Mouse (Mus musculus) embryonic facial prominence, embryonic 14.5 days (tissue): ENCODE data around the gene Fbxo17. TPM values are rescaled to one million over a fixed set of nuclear protein-coding genes. Genes with fewer than 3 reads are reported as not detected.
"Not testable (repeated sequence)": the region's sequence is repeated elsewhere in the genome, so short reads cannot be mapped to it uniquely, and the experiment has no call there.

ENCODE experiments used
- ATAC-seq: fragments of 200-750 bp; cut with Nextera tagmentation; 2 replicates; pipeline ENCODE4 v1.8.0; 2017; ENCODE audit warnings: low read depth, moderate number of reproducible peaks, moderate TSS enrichment
- DNase-seq: peaks from one replicate; pipeline ENCODE4 v3.0.0-alpha.2; 2015; ENCODE audit warnings: low spot score
- H3K27ac ChIP-seq: fragments of 300-500 bp; sonication (generic); replicated peaks from 2 replicates; pipeline ENCODE4 v1.5.1; 2014; ENCODE audit warnings: low read depth, mild to moderate bottlenecking, low read length, moderate library complexity
- H3K27me3 ChIP-seq: fragments of 300-500 bp; sonication (generic); replicated peaks from 2 replicates; pipeline ENCODE4 v1.6.1; 2014; ENCODE audit warnings: low read length; ENCODE audit not compliant: control insufficient read depth, insufficient read depth
- H3K36me3 ChIP-seq: fragments of 300-500 bp; sonication (generic); 2 replicates; pipeline ENCODE4 v1.6.1; 2014; ENCODE audit warnings: low read length, mixed read lengths; ENCODE audit not compliant: control insufficient read depth, insufficient read depth
- H3K4me1 ChIP-seq: fragments of 300-500 bp; sonication (generic); 2 replicates; pipeline ENCODE4 v1.6.1; 2014; ENCODE audit warnings: antibody characterized with exemption, low read length; ENCODE audit not compliant: control insufficient read depth, insufficient read depth
- H3K4me2 ChIP-seq: fragments of 300-500 bp; sonication (generic); 2 replicates; pipeline ENCODE4 v1.6.1; 2014; ENCODE audit warnings: low read depth, mild to moderate bottlenecking, low read length, moderate library complexity, mixed read lengths
- H3K4me3 ChIP-seq: fragments of 300-500 bp; sonication (generic); 2 replicates; pipeline ENCODE4 v1.5.1; 2014; ENCODE audit warnings: low read depth, mild to moderate bottlenecking, low read length
- H3K9ac ChIP-seq: fragments of 300-500 bp; sonication (generic); 2 replicates; pipeline ENCODE4 v1.6.1; 2014; ENCODE audit warnings: low read depth, mild to moderate bottlenecking, low read length, moderate library complexity, mixed read lengths
- H3K9me3 ChIP-seq: fragments of 300-500 bp; sonication (generic); 2 replicates; pipeline ENCODE4 v1.6.1; 2016; ENCODE audit warnings: low read length; ENCODE audit not compliant: control insufficient read depth
- WGBS: fragments of 180-500 bp; shearing (Covaris S2); extraction: QIAGEN DNeasy Blood & Tissue Kit; methylation state at CpG from one replicate; pipeline ENCODE4 v1.1.7; 2014; 5-methylcytosine and 5-hydroxymethylcytosine counted together
- polyA plus RNA-seq: library from polyadenylated mRNA; unstranded; fragments of >200 nt; fragmentation: Nextera tagmentation; extraction: Ambion mirVana; gene quantifications from 2 replicates; pipeline ENCODE4 v1.2.1, GENCODE M21; 2014

The Fbxo17 gene
- 27.8 and 29.0 TPM in 2 replicates for polyA plus RNA-seq

- WGBS: 2% methylated on average over 21 of the region's 36 CpGs
- Histone ChIP-seq H3K4me2 (peak within 1 kb of the TSS; percentile 75), H3K4me3 (peak within 1 kb of the TSS; percentile 52), H3K27ac (peak within 1 kb of the TSS; percentile 78), H3K9ac (peak within 1 kb of the TSS; percentile 75), H3K36me3 (no peaks in the 10 kb centered on the region), H3K27me3 (no peaks in the 10 kb centered on the region), H3K9me3 (no peaks in the 10 kb centered on the region), H3K4me1 (peaks cover 5% of the 10 kb centered on the region)
- ATAC-seq: peak; percentile 81
- peak; percentile 90 for DNase-seq
Observed at GRCm38 (mm10) chr7:28716590-28717281, at the start of gene Fbxo17. Fbxo17 (plus strand) TSS chr7:28716804.

GRCm38 (mm10) chr7:28671172-28671571, 45.4 kb upstream of the Fbxo17 start:
- Histone ChIP-seq H3K27ac (no peak overlapping the region), H3K4me1 (peaks cover 2% of the 10 kb centered on the region; the same call in 1 of the 2 replicates), H3K27me3 (no peaks in the 10 kb centered on the region), H3K4me2 (no peak overlapping the region), H3K36me3 (no peaks in the 10 kb centered on the region), H3K9ac (no peak overlapping the region), H3K9me3 (no peaks in the 10 kb centered on the region), H3K4me3 (no peak overlapping the region)
- no peak for ATAC-seq
- 34% methylated on average over 4 of the region's 4 CpGs for WGBS
- peak; percentile 64 for DNase-seq

GRCm38 (mm10) chr7:28672276-28672675, 44.3 kb upstream of the Fbxo17 start:
- ATAC-seq (no peak), DNase-seq (no peak)
- Histone ChIP-seq H3K27me3 (no peaks in the 10 kb centered on the region), H3K36me3 (no peaks in the 10 kb centered on the region), H3K9me3 (no peaks in the 10 kb centered on the region), H3K4me2 (no peak overlapping the region), H3K27ac (no peak overlapping the region), H3K4me1 (no peaks in the 10 kb centered on the region), H3K4me3 (no peak overlapping the region), H3K9ac (no peak overlapping the region)
- WGBS: 81% methylated on average over 5 of the region's 5 CpGs

GRCm38 (mm10) chr7:28672786-28673185, 43.8 kb upstream of the Fbxo17 start:
- H3K4me1 ChIP-seq, H3K4me2 ChIP-seq, H3K9ac ChIP-seq, H3K27me3 ChIP-seq, H3K4me3 ChIP-seq, ATAC-seq, H3K9me3 ChIP-seq, H3K27ac ChIP-seq, H3K36me3 ChIP-seq, DNase-seq: not testable (repeated sequence)
- WGBS: 60% methylated on average over 5 of the region's 5 CpGs

GRCm38 (mm10) chr7:28674994-28675393, 41.6 kb upstream of the Fbxo17 start:
- H3K9ac ChIP-seq: no peak overlapping the region
- H3K4me1 ChIP-seq: no peaks in the 10 kb centered on the region

GRCm38 (mm10) chr7:28675746-28676145, 40.9 kb upstream of the Fbxo17 start:
- peak; percentile 24 for DNase-seq
- no peak overlapping the region for H3K4me2 ChIP-seq
- WGBS: 38% methylated on average over 11 of the region's 11 CpGs

More at GRCm38 (mm10) chr7:28674994-28675393, 41.6 kb upstream of the Fbxo17 start:
- H3K4me2 ChIP-seq: no peak overlapping the region
- no peak for ATAC-seq
- H3K4me3 ChIP-seq: no peak overlapping the region
- no peaks in the 10 kb centered on the region for H3K9me3 ChIP-seq
- no peak for DNase-seq
- no peaks in the 10 kb centered on the region for H3K36me3 ChIP-seq
- H3K27me3 ChIP-seq: no peaks in the 10 kb centered on the region
- no peak overlapping the region for H3K27ac ChIP-seq
- 74% methylated on average over 9 of the region's 9 CpGs for WGBS

DNA sequence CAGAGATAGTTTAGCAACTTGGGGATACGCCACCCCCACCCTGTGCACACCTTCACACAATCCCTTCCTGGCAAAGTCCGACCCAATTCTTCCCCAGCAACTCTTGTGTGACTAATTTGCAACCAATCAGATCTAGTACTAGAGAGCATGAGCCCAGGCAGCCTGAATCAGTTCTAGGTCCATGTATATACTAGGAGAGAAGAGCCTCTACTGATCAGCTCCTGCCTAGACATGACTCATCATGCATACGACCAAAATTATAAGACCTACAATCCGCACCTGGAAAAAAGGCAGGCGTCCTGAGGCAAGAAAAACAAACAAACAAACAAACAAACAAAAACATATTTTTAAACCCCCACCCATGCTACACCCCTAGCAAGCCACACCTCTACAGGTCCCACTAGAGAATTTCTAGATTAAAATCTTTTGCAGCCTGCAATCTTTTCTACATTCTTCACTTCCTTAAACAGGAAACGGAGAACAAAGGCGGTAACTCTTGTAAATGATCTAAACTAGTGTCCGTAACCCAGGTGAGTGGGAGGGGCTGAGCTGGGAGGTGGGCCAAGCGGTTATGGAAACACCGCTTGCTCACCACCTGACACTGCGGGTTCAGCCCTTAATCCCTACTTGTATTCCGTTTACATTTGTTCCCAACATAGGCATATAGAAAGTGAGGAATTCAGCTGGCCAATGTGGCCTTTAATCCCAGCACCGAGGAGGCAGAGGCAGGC, 39.6 kb upstream of the Fbxo17 start:
- no peak overlapping the region for H3K27ac ChIP-seq

More at GRCm38 (mm10) chr7:28675746-28676145, 40.9 kb upstream of the Fbxo17 start:
- no peaks in the 10 kb centered on the region for H3K27me3 ChIP-seq
- ATAC-seq: no peak
- H3K9me3 ChIP-seq: no peaks in the 10 kb centered on the region
- H3K27ac ChIP-seq: no peak overlapping the region
- H3K4me1 ChIP-seq: no peaks in the 10 kb centered on the region
- no peak overlapping the region for H3K4me3 ChIP-seq
- no peaks in the 10 kb centered on the region for H3K36me3 ChIP-seq
- no peak overlapping the region for H3K9ac ChIP-seq

DNA sequence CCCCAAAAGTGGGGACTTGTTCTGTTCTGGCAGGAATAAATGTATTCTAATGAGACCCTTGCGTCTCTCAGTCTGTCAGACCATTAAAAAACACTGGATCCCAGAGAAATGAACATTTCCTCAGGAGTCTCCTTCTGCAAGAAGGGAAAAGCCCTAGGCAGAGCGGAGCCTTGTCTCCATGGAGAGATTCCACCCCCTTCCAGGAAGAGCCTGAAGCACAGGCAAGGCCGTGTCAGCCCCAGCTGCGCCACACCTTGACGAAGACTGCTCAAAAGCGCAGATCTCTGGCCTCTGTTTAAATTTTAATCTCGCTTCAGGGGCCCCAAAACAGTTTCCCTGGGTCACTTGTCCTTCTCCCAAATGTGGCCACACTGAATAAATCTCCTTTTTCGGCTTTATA, 39.0 kb upstream of the Fbxo17 start:
- ATAC-seq: no peak

More for the DNA sequence above, 39.6 kb upstream of the Fbxo17 start:
- ATAC-seq: no peak
- H3K4me1 ChIP-seq: no peaks in the 10 kb centered on the region
- H3K36me3 ChIP-seq: no peaks in the 10 kb centered on the region
- no peak overlapping the region for H3K4me3 ChIP-seq
- H3K9me3 ChIP-seq: no peaks in the 10 kb centered on the region
- WGBS: 81% methylated on average over 13 of the region's 13 CpGs
- no peaks in the 10 kb centered on the region for H3K27me3 ChIP-seq
- DNase-seq: peak; percentile 25
- no peak overlapping the region for H3K9ac ChIP-seq
- no peak overlapping the region for H3K4me2 ChIP-seq

More for the DNA sequence above, 39.0 kb upstream of the Fbxo17 start:
- no peak overlapping the region for H3K4me3 ChIP-seq
- no peaks in the 10 kb centered on the region for H3K27me3 ChIP-seq
- no peak overlapping the region for H3K27ac ChIP-seq
- no peaks in the 10 kb centered on the region for H3K9me3 ChIP-seq
- H3K4me1 ChIP-seq: no peaks in the 10 kb centered on the region
- H3K4me2 ChIP-seq: no peak overlapping the region
- DNase-seq: no peak
- WGBS: 86% methylated on average over 8 of the region's 8 CpGs
- no peaks in the 10 kb centered on the region for H3K36me3 ChIP-seq
- H3K9ac ChIP-seq: no peak overlapping the region
